Mouse (Mus musculus) megakaryocyte, embryonic 14.5 days (primary cell): Measurements from ENCODE around the gene Polr1e. TPM values are rescaled to one million over a fixed set of nuclear protein-coding genes. Genes with fewer than 3 reads are reported as not detected.
"Not testable (repeated sequence)": the region's sequence is repeated elsewhere in the genome, so short reads cannot be mapped to it uniquely, and the experiment has no call there.

ENCODE experiments used
- H3K27me3 ChIP-seq: replicated peaks from 2 replicates; pipeline ENCODE3; 2012; ENCODE audit warnings: inconsistent platforms
- H3K36me3 ChIP-seq: replicated peaks from 2 replicates; pipeline ENCODE3; 2012; ENCODE audit warnings: low read length, inconsistent platforms, mixed read lengths
- H3K4me1 ChIP-seq: 2 replicates; pipeline ENCODE4 v1.6.1; 2012; ENCODE audit warnings: inconsistent platforms
- H3K4me3 ChIP-seq: replicated peaks from 2 replicates; pipeline ENCODE3; 2012; ENCODE audit warnings: moderate library complexity, mild to moderate bottlenecking, inconsistent platforms
- H3K9me3 ChIP-seq: 2 replicates; pipeline ENCODE4 v1.6.1; 2012; ENCODE audit warnings: inconsistent platforms
- FLI1 ChIP-seq: IDR thresholded peaks from 2 replicates; pipeline ENCODE4 v1.6.1; 2012; ENCODE audit warnings: low read length, inconsistent platforms, mixed read lengths
- GATA1 ChIP-seq: IDR thresholded peaks from 3 replicates; pipeline ENCODE4 v1.6.1; 2012; ENCODE audit warnings: mixed read lengths, low read length, inconsistent platforms, borderline replicate concordance
- polyA plus RNA-seq: library from polyadenylated mRNA; stranded (reverse); fragments of >175 nt; gene quantifications from 2 replicates; pipeline ENCODE4 v1.2.3, GENCODE M21; 2012; ENCODE audit warnings: low replicate concordance; ENCODE audit not compliant: insufficient read depth

Gene Polr1e
- polyA plus RNA-seq, 1 experiment, result 2.7 TPM

GRCm38 (mm10) chr4:45047286-45047887, 29.0 kb downstream of the Polr1e start:
- Histone ChIP-seq H3K9me3 (no peaks in the 10 kb centered on the region), H3K27me3 (peaks cover 34% of the 10 kb centered on the region), H3K4me1 (peaks cover 3% of the 10 kb centered on the region; the same call in 1 of the 2 replicates), H3K36me3 (no peaks in the 10 kb centered on the region), H3K4me3 (no peak overlapping the region)
- TF ChIP-seq GATA1, result no peak
- TF ChIP-seq FLI1, result no peak

DNA sequence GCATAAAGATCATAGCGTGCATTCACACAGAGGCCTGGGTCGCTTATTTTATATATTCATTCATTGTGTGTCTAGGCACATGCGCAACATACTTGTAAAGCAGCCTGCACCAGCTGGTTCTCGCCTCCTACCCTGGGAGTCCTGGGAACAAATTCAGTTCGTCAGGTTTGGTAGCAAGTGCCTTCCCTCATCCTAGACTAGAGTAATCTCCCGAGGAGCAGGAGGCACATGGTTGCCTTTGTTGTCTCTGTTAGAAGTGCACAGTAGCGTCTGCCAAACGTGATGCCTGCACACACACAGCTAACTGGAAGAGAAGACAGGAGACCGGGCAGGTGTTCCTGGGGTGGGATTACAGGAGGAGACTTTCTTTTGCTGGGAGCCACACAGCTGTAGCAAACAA, 29.6 kb downstream of the Polr1e start:
- H3K36me3 ChIP-seq, result no peaks in the 10 kb centered on the region
- no peaks in the 10 kb centered on the region for H3K9me3 ChIP-seq
- no peak overlapping the region for H3K4me3 ChIP-seq
- peaks cover 3% of the 10 kb centered on the region; the same call in 1 of the 2 replicates for H3K4me1 ChIP-seq
- no peak for TF ChIP-seq FLI1
- no peak for TF ChIP-seq GATA1
- peaks cover 38% of the 10 kb centered on the region for H3K27me3 ChIP-seq

DNA sequence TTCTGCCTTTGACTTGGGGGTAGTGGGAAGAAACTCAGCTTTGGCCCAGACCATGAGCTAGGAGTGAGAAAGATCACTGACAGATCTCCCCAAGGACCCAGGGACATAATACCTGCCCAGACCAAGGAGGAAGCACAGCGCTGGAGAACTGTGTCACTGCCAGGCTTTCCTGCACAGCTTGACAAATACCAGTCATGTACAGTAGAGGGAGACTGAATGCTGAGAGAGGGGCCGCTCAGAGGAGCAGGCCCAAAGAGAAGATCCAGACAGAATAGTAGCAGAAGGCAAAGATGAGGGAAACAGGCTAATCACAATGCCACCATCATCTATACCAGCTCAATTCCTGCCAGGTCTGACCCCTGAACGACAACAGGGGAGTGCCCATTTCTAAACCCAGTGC, 36.5 kb downstream of the Polr1e start:
- no peak for TF ChIP-seq GATA1
- no peak for TF ChIP-seq FLI1

DNA sequence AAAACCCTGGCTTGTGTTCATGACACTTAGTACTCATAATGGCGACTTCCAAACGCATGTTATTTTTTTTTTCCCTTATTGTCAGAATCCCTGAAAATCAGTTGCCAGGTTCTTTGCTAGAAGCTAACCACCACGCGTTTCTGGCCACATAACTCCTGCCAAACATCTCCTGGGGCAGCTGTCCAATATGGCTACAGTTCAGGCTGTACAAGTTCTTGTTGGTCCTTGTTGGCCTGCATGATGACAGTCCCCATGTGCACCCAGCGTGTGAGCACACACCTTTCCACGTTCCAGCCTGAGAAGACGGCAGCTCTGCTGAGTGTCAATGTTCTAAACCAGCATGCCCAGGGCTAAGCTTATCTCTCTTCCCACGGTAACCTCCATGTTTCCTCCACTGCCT, 37.1 kb downstream of the Polr1e start:
- Histone ChIP-seq H3K36me3 (no peaks in the 10 kb centered on the region), H3K27me3 (peaks cover 24% of the 10 kb centered on the region), H3K4me3 (no peak overlapping the region), H3K9me3 (no peaks in the 10 kb centered on the region), H3K4me1 (peaks cover 7% of the 10 kb centered on the region)
- TF ChIP-seq FLI1, result no peak

More for the DNA sequence above, 36.5 kb downstream of the Polr1e start:
- no peaks in the 10 kb centered on the region for H3K9me3 ChIP-seq
- peaks cover 7% of the 10 kb centered on the region for H3K4me1 ChIP-seq
- H3K27me3 ChIP-seq, result peaks cover 23% of the 10 kb centered on the region
- no peaks in the 10 kb centered on the region for H3K36me3 ChIP-seq
- no peak overlapping the region for H3K4me3 ChIP-seq

DNA sequence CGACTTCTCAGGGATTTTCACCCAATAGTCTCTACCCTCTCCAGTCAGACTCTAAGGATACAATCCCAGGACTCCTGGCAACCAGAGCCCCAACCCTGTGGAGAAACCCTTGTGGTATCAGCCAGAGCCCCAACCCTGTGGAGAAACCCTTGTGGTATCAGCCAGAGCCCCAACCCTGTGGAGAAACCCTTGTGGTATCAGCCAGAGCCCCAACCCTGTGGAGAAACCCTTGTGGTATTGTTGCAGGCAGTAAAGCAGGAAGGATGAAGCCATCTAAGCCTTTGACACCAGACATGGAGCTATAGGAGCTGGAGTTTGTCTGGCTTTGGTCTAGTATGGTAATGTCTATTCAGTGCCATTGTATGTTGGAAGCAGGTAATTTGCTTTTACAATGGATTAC, 45.5 kb downstream of the Polr1e start:
- not testable (repeated sequence) for H3K4me3 ChIP-seq, H3K9me3 ChIP-seq, H3K36me3 ChIP-seq
- Histone ChIP-seq H3K27me3 (peaks cover 30% of the 10 kb centered on the region), H3K4me1 (peaks cover 12% of the 10 kb centered on the region)

DNA sequence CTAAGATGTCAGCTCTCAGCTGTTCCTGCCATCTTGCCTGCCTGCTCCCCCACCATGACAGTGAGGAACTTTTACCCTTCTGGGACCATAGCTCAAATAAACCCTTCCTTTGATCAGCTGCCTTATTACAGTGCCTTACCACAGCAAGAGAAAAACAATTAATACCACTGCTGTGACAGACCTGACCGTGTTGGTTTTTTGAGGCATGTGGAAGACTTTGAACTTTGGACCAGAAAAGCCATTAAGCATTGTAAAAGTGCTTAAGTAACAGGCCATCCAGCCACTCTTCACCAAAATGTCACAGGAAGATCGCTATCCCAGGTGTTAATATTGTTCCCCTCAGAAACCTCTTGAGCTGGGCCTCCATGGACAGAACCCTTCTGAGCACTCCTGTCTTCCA, 46.2 kb downstream of the Polr1e start:
- H3K4me3 ChIP-seq, result no peak overlapping the region
- peaks cover 30% of the 10 kb centered on the region for H3K27me3 ChIP-seq
- H3K9me3 ChIP-seq, result peaks cover 6% of the 10 kb centered on the region
- TF ChIP-seq GATA1 (no peak), FLI1 (no peak)
- H3K36me3 ChIP-seq, result no peaks in the 10 kb centered on the region
- H3K4me1 ChIP-seq, result peaks cover 14% of the 10 kb centered on the region

DNA sequence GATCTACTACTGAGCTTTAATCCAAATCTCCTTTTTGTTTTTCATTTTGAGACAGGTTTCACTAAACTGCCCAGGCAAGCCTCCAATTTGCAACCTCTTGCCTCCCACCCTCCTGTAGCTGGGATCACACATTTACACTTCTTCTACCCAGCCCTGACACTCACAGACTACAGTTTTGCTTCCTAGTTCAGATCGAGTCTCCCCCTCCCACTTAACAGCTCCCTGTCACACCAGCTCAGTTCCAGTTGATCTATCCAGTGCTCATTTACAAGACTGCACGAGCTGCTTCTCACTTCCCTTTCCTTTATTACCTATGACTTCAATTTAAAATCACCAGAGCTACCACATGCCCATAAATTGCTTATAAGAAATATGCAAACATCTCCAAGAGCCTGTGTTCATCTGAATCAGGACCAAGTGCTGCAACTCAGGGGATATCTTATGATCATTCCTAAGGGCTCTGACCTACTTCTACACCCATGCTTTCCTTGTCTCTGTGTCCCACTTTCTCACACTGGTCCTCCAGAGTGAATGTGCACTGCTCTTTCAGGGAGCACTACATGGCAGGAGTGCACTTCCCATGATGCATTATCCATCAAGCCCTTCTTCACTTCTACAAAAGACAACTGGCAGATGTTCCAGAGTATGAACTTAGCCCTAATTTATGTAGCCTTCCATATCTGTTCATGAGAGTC, 47.8 kb downstream of the Polr1e start:
- Histone ChIP-seq H3K27me3 (peaks cover 27% of the 10 kb centered on the region), H3K9me3 (peaks cover 6% of the 10 kb centered on the region), H3K4me3 (no peak overlapping the region), H3K36me3 (no peaks in the 10 kb centered on the region), H3K4me1 (peaks cover 14% of the 10 kb centered on the region)
- TF ChIP-seq GATA1 (no peak), FLI1 (no peak)

DNA sequence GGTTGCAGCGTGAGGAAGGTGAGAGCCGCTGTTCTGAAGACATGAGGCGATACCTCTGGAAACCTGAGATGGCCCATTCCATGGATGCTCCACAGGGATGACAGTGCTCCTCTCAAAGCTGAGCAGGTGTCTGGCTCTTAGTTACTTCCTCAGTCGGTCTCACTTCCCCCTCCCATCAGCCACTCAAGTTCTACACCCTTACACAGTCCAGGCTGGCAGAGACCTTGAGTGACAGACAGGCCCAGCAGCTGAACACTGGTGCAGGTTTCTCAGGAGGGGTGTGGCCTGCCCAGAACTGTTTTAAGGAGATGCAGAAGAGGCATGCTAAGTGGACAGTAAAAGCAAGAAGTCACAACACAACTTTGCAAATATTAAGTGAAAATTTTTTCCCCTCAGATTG, 49.4 kb downstream of the Polr1e start:
- no peak for TF ChIP-seq FLI1
- TF ChIP-seq GATA1, result no peak
- Histone ChIP-seq H3K4me3 (no peak overlapping the region), H3K9me3 (peaks cover 6% of the 10 kb centered on the region), H3K36me3 (no peaks in the 10 kb centered on the region), H3K27me3 (peaks cover 19% of the 10 kb centered on the region), H3K4me1 (peaks cover 16% of the 10 kb centered on the region)

DNA sequence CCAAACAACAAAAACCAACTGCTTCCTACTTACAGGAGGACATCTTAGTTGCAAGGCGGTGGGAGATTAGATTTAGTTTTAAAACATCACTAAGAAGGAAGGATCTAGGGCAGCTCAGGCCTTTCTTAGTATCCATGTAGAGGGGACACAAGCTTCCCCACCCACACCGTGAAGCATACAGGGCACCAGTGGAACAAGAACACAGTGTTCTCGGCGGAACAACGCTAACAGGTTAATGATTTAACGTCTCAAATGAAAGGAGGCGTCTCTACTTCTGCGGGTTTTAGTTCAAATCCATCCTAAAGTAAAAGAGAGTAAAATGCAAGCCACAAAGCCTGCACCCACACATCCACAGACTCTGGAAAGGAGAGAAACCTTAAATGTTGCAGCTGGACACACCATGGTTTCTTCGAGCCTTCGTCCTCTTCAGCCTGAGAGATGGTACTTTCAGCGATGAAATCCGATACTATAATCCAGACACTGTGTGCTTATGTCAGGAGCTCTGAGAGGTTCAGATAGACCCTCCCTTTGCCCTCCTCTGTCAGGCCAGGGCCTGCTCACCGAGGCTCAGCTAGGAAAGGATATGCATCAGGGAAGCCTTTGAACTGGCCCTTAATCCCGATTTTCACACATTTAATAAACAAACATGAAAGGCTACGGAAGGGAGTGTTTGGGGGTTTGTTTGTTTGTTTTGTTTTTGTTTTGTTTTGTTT, 54.0 kb downstream of the Polr1e start:
- no peak overlapping the region for H3K4me3 ChIP-seq
- 0 out of 2 replicates have a peak, but pooled peaks cover 6% of the 10 kb centered on the region for H3K4me1 ChIP-seq
- H3K9me3 ChIP-seq, result no peaks in the 10 kb centered on the region
- TF ChIP-seq GATA1, result no peak
- no peak for TF ChIP-seq FLI1
- no peaks in the 10 kb centered on the region for H3K36me3 ChIP-seq
- peaks cover 13% of the 10 kb centered on the region for H3K27me3 ChIP-seq

GRCm38 (mm10) chr4:45073544-45073943, 55.2 kb downstream of the Polr1e start:
- H3K9me3 ChIP-seq, result peaks cover 8% of the 10 kb centered on the region
- TF ChIP-seq GATA1 (no peak), FLI1 (no peak)
- no peak overlapping the region for H3K4me3 ChIP-seq
- H3K4me1 ChIP-seq, result 0 out of 2 replicates have a peak, but pooled peaks cover 6% of the 10 kb centered on the region
- H3K27me3 ChIP-seq, result peaks cover 13% of the 10 kb centered on the region
- H3K36me3 ChIP-seq, result no peaks in the 10 kb centered on the region

GRCm38 (mm10) chr4:45081041-45081440, 62.7 kb downstream of the Polr1e start:
- Histone ChIP-seq H3K27me3 (peaks cover 27% of the 10 kb centered on the region), H3K4me1 (peaks cover 23% of the 10 kb centered on the region), H3K9me3 (peaks cover 13% of the 10 kb centered on the region)
- not testable (repeated sequence) for H3K4me3 ChIP-seq, H3K36me3 ChIP-seq
